Mouse (Mus musculus): Measurements from ENCODE around the gene Vwf.

DNA sequence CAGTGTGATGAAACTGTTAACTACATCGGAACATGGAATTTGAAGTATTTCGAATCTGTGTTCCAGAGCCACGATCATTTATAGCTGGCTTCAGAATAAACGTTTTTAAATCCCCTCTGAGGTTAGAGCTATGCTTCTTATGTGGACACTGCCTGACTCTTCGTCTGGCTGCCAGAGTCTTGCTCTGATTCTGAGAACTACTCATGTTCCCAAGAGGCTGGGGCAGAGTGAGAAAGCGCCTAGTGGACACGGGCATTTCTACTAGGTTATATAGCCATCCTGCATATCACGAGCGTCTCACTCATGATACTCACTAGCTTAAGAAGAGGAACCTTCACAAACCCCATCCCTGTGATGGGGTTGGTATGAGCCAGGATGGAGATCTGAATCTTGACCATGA, 30.7 kb downstream of the Vwf start:
- no peak for TF ChIP-seq CTCF (IDR thresholded peaks at IDR 0.05; ENCODE audit: control insufficient read depth, insufficient read depth, insufficient replicate concordance, low read depth, low read length)
- no peak for TF ChIP-seq POLR2A (IDR thresholded peaks at IDR 0.05; ENCODE audit: control insufficient read depth, low read depth, low read length)
